Mouse (Mus musculus) adrenal gland, postnatal 36 days (tissue): ENCODE measurements at regions not wholly inside any gene's neighbourhood (a gene's known extent, or its start where the extent isn't known, plus 50 kb on each side); places are given as distances from the start of the nearest gene placed in this dataset.
A peak's percentile ranks its signal among the peaks of the same experiment; 100 is the strongest.

Source experiments
- DNase-seq, 2 experiments: peaks; one replicate each; pipeline ENCODE4 v3.0.0; 2021; ENCODE audit warnings: mixed read lengths in 1 of 2

GRCm38 (mm10) chr4:125354742-125355141 lies 135.8 kb upstream of the Grik3 start:
- no peak for DNase-seq

GRCm38 (mm10) chr4:125350056-125350455 lies 140.4 kb upstream of the Grik3 start:
- peak; percentile 11 to 35 for DNase-seq

- no peak for DNase-seq
Observed at GRCm38 (mm10) chr4:125339056-125339455, 151.4 kb upstream of the Grik3 start.

GRCm38 (mm10) chr4:125328806-125329205 lies 161.7 kb upstream of the Grik3 start:
- peak; percentile 46 to 51 for DNase-seq

- no peak for DNase-seq
Observed at GRCm38 (mm10) chr4:125324495-125324894, 166.0 kb upstream of the Grik3 start.

GRCm38 (mm10) chr4:125319343-125319742 lies 171.2 kb upstream of the Grik3 start:
- no peak for DNase-seq

- no peak for DNase-seq
Observed at GRCm38 (mm10) chr4:125318293-125318692, 172.2 kb upstream of the Grik3 start.

GRCm38 (mm10) chr4:125316876-125317275 lies 173.6 kb upstream of the Grik3 start:
- no peak for DNase-seq

- no peak for DNase-seq
Observed at GRCm38 (mm10) chr4:125315818-125316217, 174.7 kb upstream of the Grik3 start.

GRCm38 (mm10) chr4:125313892-125314291 lies 176.6 kb upstream of the Grik3 start:
- no peak for DNase-seq

- DNase-seq, result no peak
Observed at GRCm38 (mm10) chr4:125313252-125313651, 177.2 kb upstream of the Grik3 start.

GRCm38 (mm10) chr4:125308171-125308570 lies 180.5 kb upstream of the Zc3h12a start:
- no peak for DNase-seq

- no peak for DNase-seq
Observed at GRCm38 (mm10) chr4:125305766-125306165, 178.1 kb upstream of the Zc3h12a start.

- no peak for DNase-seq
Observed at GRCm38 (mm10) chr4:125302660-125303059, 175.0 kb upstream of the Zc3h12a start.

- DNase-seq, result peak; percentile 87
Observed at GRCm38 (mm10) chr4:125300503-125301457, 173.1 kb upstream of the Zc3h12a start.

GRCm38 (mm10) chr4:125290761-125291160 lies 163.1 kb upstream of the Zc3h12a start:
- no peak for DNase-seq

- DNase-seq, result no peak
Observed at GRCm38 (mm10) chr4:125289709-125290108, 162.1 kb upstream of the Zc3h12a start.

GRCm38 (mm10) chr4:125289031-125289449 lies 161.4 kb upstream of the Zc3h12a start:
- no peak for DNase-seq

GRCm38 (mm10) chr4:125282974-125283319 lies 155.3 kb upstream of the Zc3h12a start:
- no peak for DNase-seq

- DNase-seq, result peak; percentile 55 to 60
Observed at GRCm38 (mm10) chr4:125282154-125282973, 154.7 kb upstream of the Zc3h12a start.

- no peak for DNase-seq
Observed at GRCm38 (mm10) chr4:125279165-125279564, 151.5 kb upstream of the Zc3h12a start.

- no peak for DNase-seq
Observed at GRCm38 (mm10) chr4:125276861-125277260, 149.2 kb upstream of the Zc3h12a start.

- no peak for DNase-seq
Observed at GRCm38 (mm10) chr4:125275259-125275658, 147.6 kb upstream of the Zc3h12a start.
